Mouse (Mus musculus): ENCODE data around the gene Myo15b. TPM values are rescaled to one million over a fixed set of nuclear protein-coding genes. Genes with fewer than 3 reads are reported as not detected.

Gene Myo15b
- polyA plus RNA-seq, 1 experiment from 2014 or later = 1.7 TPM

GRCm38 (mm10) chr11:115814605-115815450 is 43.4 kb upstream of the Myo15b start, which contains the start of gene Tsen54:
TSS of gene Tsen54 (plus strand) at chr11:115814724.
- Histone ChIP-seq H3K4me2 (ENCODE audit: low read depth, low read length) (peak within 1 kb of the TSS; percentile 97), H3K9me3 (replicated peaks; ENCODE audit: control insufficient read depth, low read length) (no peaks in the 10 kb centered on the region), H3K27ac (ENCODE audit: low read length) (peak within 1 kb of the TSS; percentile 80), H3K4me3 (ENCODE audit: low read length) (peak within 1 kb of the TSS; percentile 89), H3K4me1 (ENCODE audit: control insufficient read depth, insufficient read depth, low read length) (peaks cover 40% of the 10 kb centered on the region), H3K27me3 (ENCODE audit: control insufficient read depth, insufficient read depth, low read length) (no peaks in the 10 kb centered on the region), H3K36me3 (ENCODE audit: control insufficient read depth, insufficient read depth) (peaks cover 10% of the 10 kb centered on the region; the same call in 1 of the 2 replicates), H3K9ac (ENCODE audit: low read length) (peak within 1 kb of the TSS; percentile 91)
- ATAC-seq (replicated peaks; ENCODE audit: extremely low read depth, insufficient read depth, low FRiP score) = peak; percentile 33
- under 1% methylated on average over 77 of the region's 84 CpGs for WGBS

DNA sequence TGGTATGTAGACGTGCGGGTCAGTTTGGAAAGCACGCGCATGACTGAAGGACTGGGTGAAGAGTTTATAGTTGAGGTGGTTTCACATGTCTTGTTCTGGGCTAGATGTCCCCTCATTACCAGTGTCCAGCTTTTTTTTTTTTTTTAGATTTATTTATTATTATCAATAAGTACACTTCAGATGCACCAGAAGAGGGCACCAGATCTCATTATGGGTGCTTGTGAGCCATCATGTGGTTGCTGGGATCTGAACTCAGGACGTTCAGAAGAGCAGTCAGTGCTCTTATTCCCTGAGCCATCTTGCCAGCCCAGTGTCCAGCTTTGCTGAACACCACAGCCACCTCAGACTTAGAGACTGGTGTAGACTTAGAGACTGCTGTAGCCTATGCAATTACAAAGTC is 40.9 kb upstream of the Myo15b start:
- H3K36me3 ChIP-seq (ENCODE audit: control insufficient read depth, insufficient read depth) = peaks cover 20% of the 10 kb centered on the region
- 84% methylated on average over 5 of the region's 5 CpGs for WGBS

DNA sequence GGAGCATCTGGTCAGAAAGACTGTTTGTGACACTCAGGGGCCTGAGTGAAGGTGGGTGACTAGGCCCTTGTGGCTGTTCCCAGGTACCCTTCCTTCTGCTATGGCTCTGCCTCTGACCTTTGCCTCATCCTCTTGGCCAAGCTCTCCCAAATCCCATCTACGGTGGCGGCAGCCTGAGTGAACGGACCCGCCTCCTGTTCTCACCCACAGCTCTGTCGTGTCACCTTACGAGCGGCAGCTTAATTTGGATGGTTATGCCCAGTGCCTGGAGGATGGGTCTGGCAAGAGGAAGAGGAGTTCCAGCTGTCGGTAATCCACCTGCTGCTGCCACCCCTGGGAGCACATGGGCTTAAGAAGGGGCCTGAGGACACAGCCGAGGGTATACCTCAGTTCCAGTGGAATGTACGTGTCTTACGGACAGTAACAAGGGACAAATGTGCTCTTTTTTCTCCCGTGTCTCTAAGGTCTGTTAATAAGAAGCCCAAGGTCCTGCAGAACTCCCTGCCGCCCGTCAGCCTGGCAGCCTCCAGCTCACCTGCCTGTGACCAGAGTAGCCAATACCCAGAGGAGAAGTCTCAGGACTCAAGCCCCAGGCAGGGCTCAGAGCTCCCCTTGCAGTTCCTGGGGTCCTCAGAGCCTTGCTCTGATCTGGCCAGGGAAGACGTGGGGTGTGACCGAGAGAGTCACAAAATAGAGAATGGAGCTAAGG is 38.1 kb upstream of the Myo15b start:
- Histone ChIP-seq H3K27ac (ENCODE audit: low read length) (no peak overlapping the region), H3K4me2 (ENCODE audit: low read depth, low read length) (no peak overlapping the region), H3K4me1 (ENCODE audit: control insufficient read depth, insufficient read depth, low read length) (peaks cover 18% of the 10 kb centered on the region), H3K4me3 (ENCODE audit: low read length) (no peak overlapping the region), H3K36me3 (ENCODE audit: control insufficient read depth, insufficient read depth) (peaks cover 20% of the 10 kb centered on the region), H3K9me3 (replicated peaks; ENCODE audit: control insufficient read depth, low read length) (no peaks in the 10 kb centered on the region), H3K9ac (ENCODE audit: low read length) (no peak overlapping the region), H3K27me3 (ENCODE audit: control insufficient read depth, insufficient read depth, low read length) (no peaks in the 10 kb centered on the region)
- 88% methylated on average over 16 of the region's 16 CpGs for WGBS
- no peak for ATAC-seq (replicated peaks; ENCODE audit: extremely low read depth, insufficient read depth, low FRiP score)

More for the DNA sequence above, 40.9 kb upstream of the Myo15b start:
- no peak overlapping the region for H3K27ac ChIP-seq (ENCODE audit: low read length)
- H3K4me1 ChIP-seq (ENCODE audit: control insufficient read depth, insufficient read depth, low read length) = peaks cover 16% of the 10 kb centered on the region
- no peak overlapping the region for H3K9ac ChIP-seq (ENCODE audit: low read length)
- no peak overlapping the region for H3K4me3 ChIP-seq (ENCODE audit: low read length)
- no peak overlapping the region for H3K4me2 ChIP-seq (ENCODE audit: low read depth, low read length)
- H3K27me3 ChIP-seq (ENCODE audit: control insufficient read depth, insufficient read depth, low read length) = no peaks in the 10 kb centered on the region
- H3K9me3 ChIP-seq (replicated peaks; ENCODE audit: control insufficient read depth, low read length) = no peaks in the 10 kb centered on the region
- ATAC-seq (replicated peaks; ENCODE audit: extremely low read depth, insufficient read depth, low FRiP score) = no peak

GRCm38 (mm10) chr11:115821001-115821400 is 37.2 kb upstream of the Myo15b start:
- Histone ChIP-seq H3K4me1 (ENCODE audit: control insufficient read depth, insufficient read depth, low read length) (peaks cover 10% of the 10 kb centered on the region), H3K27ac (ENCODE audit: low read length) (no peak overlapping the region), H3K4me2 (ENCODE audit: low read depth, low read length) (no peak overlapping the region), H3K4me3 (ENCODE audit: low read length) (no peak overlapping the region), H3K9me3 (replicated peaks; ENCODE audit: control insufficient read depth, low read length) (no peaks in the 10 kb centered on the region), H3K36me3 (ENCODE audit: control insufficient read depth, insufficient read depth) (peaks cover 20% of the 10 kb centered on the region), H3K27me3 (ENCODE audit: control insufficient read depth, insufficient read depth, low read length) (no peaks in the 10 kb centered on the region), H3K9ac (ENCODE audit: low read length) (no peak overlapping the region)
- WGBS = 65% methylated on average over 4 of the region's 4 CpGs
- no peak for ATAC-seq (replicated peaks; ENCODE audit: extremely low read depth, insufficient read depth, low FRiP score)

DNA sequence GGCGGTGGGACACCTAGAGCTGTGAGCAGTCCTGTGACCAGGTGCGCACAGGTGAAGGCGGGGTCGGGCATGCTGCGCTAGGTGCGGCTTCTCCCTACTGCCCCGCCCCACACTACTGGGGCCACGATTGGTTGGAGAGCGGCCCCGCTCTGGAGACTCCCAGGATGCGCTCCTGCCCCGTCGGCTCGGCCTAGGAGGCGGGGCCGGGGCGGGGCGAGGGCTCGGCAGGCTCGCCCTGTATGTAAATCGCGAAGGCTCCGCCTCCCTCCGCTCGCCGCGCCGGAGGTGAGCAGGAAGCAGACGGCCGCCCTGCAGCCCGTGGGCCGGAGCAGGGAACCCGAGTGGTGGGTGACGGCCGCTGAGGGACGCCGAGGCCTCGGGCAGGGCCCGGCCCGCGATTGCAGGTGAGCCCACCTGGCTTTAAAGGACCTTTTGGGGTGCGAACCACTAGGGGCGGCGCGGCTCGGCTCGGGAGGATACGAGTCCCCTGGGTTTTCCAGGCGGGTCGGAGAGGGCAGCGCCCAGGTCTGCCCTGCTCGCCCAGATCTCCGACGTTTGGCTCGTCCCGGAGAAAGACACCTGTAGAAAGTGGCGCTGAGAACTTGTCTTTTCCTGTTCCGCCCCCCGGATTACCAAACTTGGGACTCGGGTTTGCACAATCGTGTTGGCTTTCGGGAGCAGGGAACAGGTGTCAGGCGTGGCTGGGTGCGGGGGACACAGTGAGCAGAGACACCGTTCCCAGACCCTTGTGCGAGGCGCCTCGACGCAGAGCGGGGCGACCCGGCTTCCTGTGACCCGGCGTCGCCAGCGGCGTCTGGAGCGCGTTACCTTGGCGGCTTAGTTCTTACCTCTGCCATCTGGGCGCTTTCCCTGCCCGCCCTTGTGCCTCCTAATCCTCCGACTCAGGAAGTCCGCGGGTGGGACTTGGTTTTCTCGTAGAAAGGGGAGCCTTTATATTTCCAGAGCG is 34.1 kb upstream of the Myo15b start, which contains the start of gene Llgl2:
TSS of gene Llgl2 (plus strand) at position 276 of the 967 bp plus-strand sequence.
- Histone ChIP-seq H3K27me3 (ENCODE audit: control insufficient read depth, insufficient read depth, low read length) (no peaks in the 10 kb centered on the region), H3K4me2 (ENCODE audit: low read depth, low read length) (peak within 1 kb of the TSS; percentile 81), H3K27ac (ENCODE audit: low read length) (no peak within 1 kb of the TSS; the same call in 1 of the 2 replicates), H3K4me3 (ENCODE audit: low read length) (peak within 1 kb of the TSS; percentile 86), H3K9ac (ENCODE audit: low read length) (peak within 1 kb of the TSS; percentile 88), H3K4me1 (ENCODE audit: control insufficient read depth, insufficient read depth, low read length) (peaks cover 15% of the 10 kb centered on the region), H3K36me3 (ENCODE audit: control insufficient read depth, insufficient read depth) (peaks cover 15% of the 10 kb centered on the region), H3K9me3 (replicated peaks; ENCODE audit: control insufficient read depth, low read length) (no peaks in the 10 kb centered on the region)
- ATAC-seq (replicated peaks; ENCODE audit: extremely low read depth, insufficient read depth, low FRiP score) = peak; percentile 95
- under 1% methylated on average over 87 of the region's 87 CpGs for WGBS

- Histone ChIP-seq H3K27ac (ENCODE audit: low read length) (no peak overlapping the region), H3K9ac (ENCODE audit: low read length) (peak overlapping the region; percentile 88), H3K9me3 (replicated peaks; ENCODE audit: control insufficient read depth, low read length) (no peaks in the 10 kb centered on the region), H3K36me3 (ENCODE audit: control insufficient read depth, insufficient read depth) (peaks cover 14% of the 10 kb centered on the region), H3K4me3 (ENCODE audit: low read length) (peak overlapping the region; percentile 86), H3K4me1 (ENCODE audit: control insufficient read depth, insufficient read depth, low read length) (peaks cover 22% of the 10 kb centered on the region), H3K27me3 (ENCODE audit: control insufficient read depth, insufficient read depth, low read length) (no peaks in the 10 kb centered on the region), H3K4me2 (ENCODE audit: low read depth, low read length) (peak overlapping the region; percentile 81)
- 16% methylated on average over 11 of the region's 11 CpGs for WGBS
- ATAC-seq (replicated peaks; ENCODE audit: extremely low read depth, insufficient read depth, low FRiP score) = no peak
These were observed 33.4 kb upstream of the Myo15b start for GRCm38 (mm10) chr11:115824813-115825212.

DNA sequence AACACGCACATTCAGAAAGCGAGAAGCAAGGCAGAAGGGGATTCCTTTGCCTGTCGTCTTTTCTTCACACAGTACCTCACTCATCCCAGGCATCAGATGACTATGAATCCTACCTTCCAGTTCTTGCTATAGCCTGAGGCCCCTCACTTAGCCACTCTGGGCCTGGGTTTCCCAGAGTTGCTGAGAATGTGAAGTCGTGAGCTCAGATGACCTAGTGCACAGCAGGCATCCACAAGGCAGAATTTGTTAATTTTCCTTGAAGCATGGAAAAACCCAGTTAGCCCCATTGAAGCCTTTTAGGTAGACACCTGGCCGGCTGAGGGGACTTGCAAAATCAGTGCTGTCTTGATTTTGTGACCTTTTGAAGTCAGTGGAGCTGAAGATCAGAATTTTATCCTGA is 31.7 kb upstream of the Myo15b start:
- H3K27me3 ChIP-seq (ENCODE audit: control insufficient read depth, insufficient read depth, low read length) = no peaks in the 10 kb centered on the region
- WGBS = 68% methylated on average over 5 of the region's 5 CpGs
- H3K4me1 ChIP-seq (ENCODE audit: control insufficient read depth, insufficient read depth, low read length) = peaks cover 32% of the 10 kb centered on the region
- H3K9ac ChIP-seq (ENCODE audit: low read length) = no peak overlapping the region
- no peak overlapping the region for H3K4me3 ChIP-seq (ENCODE audit: low read length)
- no peak overlapping the region for H3K4me2 ChIP-seq (ENCODE audit: low read depth, low read length)
- ATAC-seq (replicated peaks; ENCODE audit: extremely low read depth, insufficient read depth, low FRiP score) = no peak
- H3K9me3 ChIP-seq (replicated peaks; ENCODE audit: control insufficient read depth, low read length) = no peaks in the 10 kb centered on the region
- no peak overlapping the region for H3K27ac ChIP-seq (ENCODE audit: low read length)
- no peaks in the 10 kb centered on the region for H3K36me3 ChIP-seq (ENCODE audit: control insufficient read depth, insufficient read depth)

DNA sequence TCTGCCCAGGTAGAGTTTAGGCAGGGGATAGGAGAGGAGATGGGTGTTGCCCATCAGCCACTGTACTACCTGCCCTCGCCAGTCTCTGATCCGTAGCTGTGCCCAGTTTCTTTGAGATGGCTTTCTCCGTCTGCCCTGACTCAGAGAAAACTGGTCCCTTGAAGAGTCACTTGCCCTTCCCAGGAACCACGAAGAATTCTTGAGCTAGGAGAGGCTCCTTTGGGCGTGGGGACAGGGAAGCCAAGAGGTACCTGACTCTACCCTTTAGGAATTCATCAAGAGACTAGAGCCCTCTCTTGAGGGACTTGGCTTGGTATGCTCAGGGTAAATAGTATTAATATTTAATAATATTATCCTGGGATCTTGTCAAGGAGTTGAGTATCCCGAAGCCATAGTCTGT is 30.6 kb upstream of the Myo15b start:
- Histone ChIP-seq H3K9ac (ENCODE audit: low read length) (no peak overlapping the region), H3K27ac (ENCODE audit: low read length) (no peak overlapping the region), H3K4me2 (ENCODE audit: low read depth, low read length) (no peak overlapping the region), H3K36me3 (ENCODE audit: control insufficient read depth, insufficient read depth) (no peaks in the 10 kb centered on the region), H3K9me3 (replicated peaks; ENCODE audit: control insufficient read depth, low read length) (no peaks in the 10 kb centered on the region), H3K4me3 (ENCODE audit: low read length) (no peak overlapping the region), H3K27me3 (ENCODE audit: control insufficient read depth, insufficient read depth, low read length) (no peaks in the 10 kb centered on the region), H3K4me1 (ENCODE audit: control insufficient read depth, insufficient read depth, low read length) (peaks cover 43% of the 10 kb centered on the region)
- ATAC-seq (replicated peaks; ENCODE audit: extremely low read depth, insufficient read depth, low FRiP score) = no peak
- 81% methylated on average over 6 of the region's 6 CpGs for WGBS

Data from heart, embryonic 16.5 days (tissue).